Mouse (Mus musculus): ENCODE results near the gene Sox15. TPM values are rescaled to one million over a fixed set of nuclear protein-coding genes. Genes with fewer than 3 reads are reported as not detected.

Sox15 gene
- polyA plus RNA-seq, 1 experiment from 2014 or later, result not detected

MicroRNA genes within 50 kb of the gene (microRNA counts, 519-probe panel; counts per million panel counts)
- microRNA mmu-miR-1934 (not detected), microRNA mmu-miR-467f (3,073 counts per million, percentile 12 among the panel's probes with 10 or more counts)

Small RNAs within 50 kb of the gene (microRNA-seq; reads per million reads assigned to microRNA genes)
- 14.8 reads per million, percentile 27 among the genes with 10 or more reads in this experiment for gene Mir1934 (ENCODE audit: borderline number of aligned reads)
- not detected for gene Mir467f (ENCODE audit: borderline number of aligned reads)

Other genes with a start within 250 kb of the Sox15 start
- 15.4 and 17.4 TPM in 2 replicates for gene Kdm6b, start 241.6 kb upstream of the Sox15 start, polyA plus RNA-seq (2014; fragmentation: Nextera tagmentation; extraction: Ambion mirVana)
- 0.14 and 0.52 TPM in 2 replicates for gene Dnah2, start 106.2 kb upstream of the Sox15 start, polyA plus RNA-seq (2014; fragmentation: Nextera tagmentation; extraction: Ambion mirVana)
- gene Efnb3, start 95.1 kb upstream of the Sox15 start, polyA plus RNA-seq (2014; fragmentation: Nextera tagmentation; extraction: Ambion mirVana), result 1.8 and 2.4 TPM in 2 replicates
- gene Wrap53, start 75.1 kb upstream of the Sox15 start, polyA plus RNA-seq (2014; fragmentation: Nextera tagmentation; extraction: Ambion mirVana), result 33.7 and 39.3 TPM in 2 replicates
- gene Trp53, start 75.0 kb upstream of the Sox15 start, polyA plus RNA-seq (2014; fragmentation: Nextera tagmentation; extraction: Ambion mirVana), result 196 and 198 TPM in 2 replicates
- 76.2 and 79.5 TPM in 2 replicates for gene Atp1b2, start 49.4 kb upstream of the Sox15 start, polyA plus RNA-seq (2014; fragmentation: Nextera tagmentation; extraction: Ambion mirVana)
- gene Shbg, start 37.4 kb upstream of the Sox15 start, polyA plus RNA-seq (2014; fragmentation: Nextera tagmentation; extraction: Ambion mirVana), result 42.9 and 43.8 TPM in 2 replicates
- 16.7 and 18.0 TPM in 2 replicates for gene Sat2, start 33.3 kb upstream of the Sox15 start, polyA plus RNA-seq (2014; fragmentation: Nextera tagmentation; extraction: Ambion mirVana)
- gene Fxr2, start 22.3 kb upstream of the Sox15 start, polyA plus RNA-seq (2014; fragmentation: Nextera tagmentation; extraction: Ambion mirVana), result 22.8 and 26.2 TPM in 2 replicates
- 20.7 and 24.0 TPM in 2 replicates for gene Mpdu1, start 7.3 kb downstream of the Sox15 start, polyA plus RNA-seq (2014; fragmentation: Nextera tagmentation; extraction: Ambion mirVana)
- 21.0 and 22.0 TPM in 2 replicates for gene Cd68, start 10.8 kb downstream of the Sox15 start, polyA plus RNA-seq (2014; fragmentation: Nextera tagmentation; extraction: Ambion mirVana)
- 755 and 757 TPM in 2 replicates for gene Eif4a1, start 17.1 kb downstream of the Sox15 start, polyA plus RNA-seq (2014; fragmentation: Nextera tagmentation; extraction: Ambion mirVana)
- 75.4 and 79.1 TPM in 2 replicates for gene Senp3, start 26.8 kb downstream of the Sox15 start, polyA plus RNA-seq (2014; fragmentation: Nextera tagmentation; extraction: Ambion mirVana)
- 0.37 TPM in 1 of 2 replicates, not detected in the other for gene Tnfsf13, start 30.5 kb downstream of the Sox15 start, polyA plus RNA-seq (2014; fragmentation: Nextera tagmentation; extraction: Ambion mirVana)
- 4.5 and 6.0 TPM in 2 replicates for gene Tnfsf12, start 40.5 kb downstream of the Sox15 start, polyA plus RNA-seq (2014; fragmentation: Nextera tagmentation; extraction: Ambion mirVana)
- gene Tnfsfm13, start 40.8 kb downstream of the Sox15 start, polyA plus RNA-seq (2014; fragmentation: Nextera tagmentation; extraction: Ambion mirVana), result 1.7 and 2.6 TPM in 2 replicates
- gene Polr2a, start 103.3 kb downstream of the Sox15 start, polyA plus RNA-seq (2014; fragmentation: Nextera tagmentation; extraction: Ambion mirVana), result 46.1 and 48.9 TPM in 2 replicates
- not detected in 2 replicates for gene Slc35g3, start 106.7 kb downstream of the Sox15 start, polyA plus RNA-seq (2014; fragmentation: Nextera tagmentation; extraction: Ambion mirVana)
- gene Zbtb4, start 110.6 kb downstream of the Sox15 start, polyA plus RNA-seq (2014; fragmentation: Nextera tagmentation; extraction: Ambion mirVana), result 0.90 and 1.0 TPM in 2 replicates
- 1.3 and 1.4 TPM in 2 replicates for gene Chrnb1, start 140.6 kb downstream of the Sox15 start, polyA plus RNA-seq (2014; fragmentation: Nextera tagmentation; extraction: Ambion mirVana)
- gene Fgf11, start 146.5 kb downstream of the Sox15 start, polyA plus RNA-seq (2014; fragmentation: Nextera tagmentation; extraction: Ambion mirVana), result 1.2 TPM in 2 replicates
- gene Tmem102, start 150.3 kb downstream of the Sox15 start, polyA plus RNA-seq (2014; fragmentation: Nextera tagmentation; extraction: Ambion mirVana), result 0.96 and 1.2 TPM in 2 replicates
- gene Gm39566, start 160.0 kb downstream of the Sox15 start, polyA plus RNA-seq (2014; fragmentation: Nextera tagmentation; extraction: Ambion mirVana), result not detected in 2 replicates
- not detected in 2 replicates for gene Spem2, start 163.2 kb downstream of the Sox15 start, polyA plus RNA-seq (2014; fragmentation: Nextera tagmentation; extraction: Ambion mirVana)
- not detected in 2 replicates for gene Spem1, start 166.9 kb downstream of the Sox15 start, polyA plus RNA-seq (2014; fragmentation: Nextera tagmentation; extraction: Ambion mirVana)
- 2.8 and 3.4 TPM in 2 replicates for gene Nlgn2, start 182.5 kb downstream of the Sox15 start, polyA plus RNA-seq (2014; fragmentation: Nextera tagmentation; extraction: Ambion mirVana)
- gene Tmem256, start 183.2 kb downstream of the Sox15 start, polyA plus RNA-seq (2014; fragmentation: Nextera tagmentation; extraction: Ambion mirVana), result 336 and 370 TPM in 2 replicates
- 63.5 and 70.1 TPM in 2 replicates for gene Plscr3, start 191.1 kb downstream of the Sox15 start, polyA plus RNA-seq (2014; fragmentation: Nextera tagmentation; extraction: Ambion mirVana)
- 0.57 and 0.62 TPM in 2 replicates for gene Tnk1, start 203.4 kb downstream of the Sox15 start, polyA plus RNA-seq (2014; fragmentation: Nextera tagmentation; extraction: Ambion mirVana)
- not detected in 2 replicates for gene Tmem95, start 222.7 kb downstream of the Sox15 start, polyA plus RNA-seq (2014; fragmentation: Nextera tagmentation; extraction: Ambion mirVana)
- gene Kctd11, start 226.1 kb downstream of the Sox15 start, polyA plus RNA-seq (2014; fragmentation: Nextera tagmentation; extraction: Ambion mirVana), result 2.3 and 3.6 TPM in 2 replicates
- gene Acap1, start 240.2 kb downstream of the Sox15 start, polyA plus RNA-seq (2014; fragmentation: Nextera tagmentation; extraction: Ambion mirVana), result 8.6 and 8.7 TPM in 2 replicates
- 3.2 and 4.0 TPM in 2 replicates for gene 2810408A11Rik, start 245.7 kb downstream of the Sox15 start, polyA plus RNA-seq (2014; fragmentation: Nextera tagmentation; extraction: Ambion mirVana)
- 9.5 and 10.5 TPM in 2 replicates for gene Neurl4, start 245.8 kb downstream of the Sox15 start, polyA plus RNA-seq (2014; fragmentation: Nextera tagmentation; extraction: Ambion mirVana)

Measured in liver, embryonic 11.5 days (tissue).